Mouse (Mus musculus) cerebellum, postnatal 4 days (tissue): ENCODE measurements at regions not wholly inside any gene's neighbourhood (a gene's known extent, or its start where the extent isn't known, plus 50 kb on each side); places are given as distances from the start of the nearest gene placed in this dataset.

Experiments
- DNase-seq, 2 experiments: peaks; one replicate each; pipeline ENCODE4 v3.0.0; 2022; ENCODE audit warnings: low spot score in 2 of 2, mixed read lengths in 1 of 2

- no peak for DNase-seq
Measured at GRCm38 (mm10) chr3:65478215-65478614, 50.0 kb upstream of the Tiparp start.

GRCm38 (mm10) chr3:65477111-65477510 lies 51.1 kb upstream of the Tiparp start:
- DNase-seq: no peak

GRCm38 (mm10) chr3:65476091-65476953 lies 51.9 kb upstream of the Tiparp start:
- no peak for DNase-seq

GRCm38 (mm10) chr3:65474585-65474984 lies 53.6 kb upstream of the Tiparp start:
- no peak for DNase-seq

- DNase-seq: no peak
Measured at GRCm38 (mm10) chr3:65471796-65472195, 56.4 kb upstream of the Tiparp start.

GRCm38 (mm10) chr3:65469207-65469606 lies 59.0 kb upstream of the Tiparp start:
- no peak for DNase-seq

GRCm38 (mm10) chr3:65464769-65465168 lies 63.4 kb upstream of the Tiparp start:
- DNase-seq: no peak

GRCm38 (mm10) chr3:65460936-65461335 lies 67.3 kb upstream of the Tiparp start:
- no peak for DNase-seq

GRCm38 (mm10) chr3:65459702-65460101 lies 67.3 kb upstream of the Ssr3 start:
- DNase-seq: no peak

GRCm38 (mm10) chr3:65457931-65458330 lies 65.5 kb upstream of the Ssr3 start:
- no peak for DNase-seq

- peak; percentile 29 to 70 for DNase-seq
Measured at GRCm38 (mm10) chr3:65455597-65456284, 63.3 kb upstream of the Ssr3 start.

- DNase-seq: no peak
Measured at GRCm38 (mm10) chr3:65454301-65454700, 61.9 kb upstream of the Ssr3 start.

- DNase-seq: no peak
Measured at GRCm38 (mm10) chr3:65449176-65449575, 56.8 kb upstream of the Ssr3 start.

- DNase-seq: no peak
Measured at GRCm38 (mm10) chr3:65443701-65444100, 51.3 kb upstream of the Ssr3 start.

- DNase-seq: no peak
Measured at GRCm38 (mm10) chr3:65442946-65443345, 50.5 kb upstream of the Ssr3 start.

GRCm38 (mm10) chr3:65442269-65442668 lies 49.8 kb upstream of the Ssr3 start:
- no peak for DNase-seq
